Mouse (Mus musculus): ENCODE results near the gene Zfp786.

DNA sequence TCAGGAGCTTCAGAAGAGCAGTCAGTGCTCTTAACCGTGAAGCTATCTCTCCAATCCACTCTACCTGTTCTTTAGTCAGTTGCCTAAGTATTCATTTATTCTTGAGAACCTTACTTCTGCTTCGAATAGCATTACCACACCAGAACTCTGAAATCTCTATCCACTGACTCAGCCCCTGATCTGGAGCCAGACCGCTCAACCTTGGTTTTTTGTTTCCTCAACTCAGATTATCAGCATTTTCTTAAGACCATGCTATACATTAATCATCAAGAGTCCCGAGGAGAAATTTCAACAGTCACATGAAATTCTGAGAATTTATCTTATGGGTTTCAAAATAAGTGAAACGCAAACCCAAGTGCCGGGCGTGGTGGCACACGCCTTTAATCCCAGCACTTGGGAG lies 11.9 kb downstream of the Zfp786 start:
- TF ChIP-seq POLR2A (IDR thresholded peaks at IDR 0.05; ENCODE audit: borderline replicate concordance, low read depth, low read length): no peak
- TF ChIP-seq CTCF (IDR thresholded peaks at IDR 0.05; ENCODE audit: low read depth, low read length): no peak

Measured in bone marrow macrophage, adult 2 months (primary cell).